Mouse (Mus musculus): Measurements from ENCODE around the gene Rtkn2.

DNA sequence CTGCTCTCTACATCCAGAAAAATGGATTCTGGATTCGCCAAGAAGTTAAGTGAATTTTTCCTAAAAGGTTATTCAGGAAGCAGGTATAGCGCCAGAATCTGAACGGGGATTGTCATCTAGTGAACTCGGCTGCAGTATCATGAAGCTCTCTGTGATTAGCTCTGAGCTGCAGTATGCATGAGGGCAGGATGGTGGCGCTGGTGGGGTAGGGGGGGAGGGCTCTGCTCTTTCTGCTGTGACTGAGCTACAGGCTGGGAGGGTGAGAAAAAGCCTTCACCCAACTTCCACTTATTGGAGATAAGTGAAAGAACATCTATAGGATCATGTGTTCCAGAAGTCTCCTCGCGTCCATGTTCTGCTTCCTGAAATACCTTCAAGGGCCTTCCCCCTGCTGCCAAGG lies 91.7 kb downstream of the Rtkn2 start:
- TF ChIP-seq CTCF (IDR thresholded peaks at IDR 0.05; ENCODE audit: control insufficient read depth, insufficient read depth, insufficient replicate concordance, low read depth, low read length) = no peak
- no peak for TF ChIP-seq POLR2A (IDR thresholded peaks at IDR 0.05; ENCODE audit: control insufficient read depth, low read depth, low read length)

Data from testis, adult 2 months (tissue).